Mouse (Mus musculus) megakaryocyte-erythroid progenitor cell, adult 5-6 weeks (primary cell): ENCODE results near the gene Agt. TPM values are rescaled to one million over a fixed set of nuclear protein-coding genes. Genes with fewer than 3 reads are reported as not detected.

Source experiments
- ATAC-seq: replicated peaks from 2 replicates; pipeline ENCODE4 v1.8.0; 2016; ENCODE audit warnings: mild to moderate bottlenecking, inconsistent platforms; ENCODE audit not compliant: severe bottlenecking, poor library complexity, low FRiP score, low TSS enrichment
- total RNA-seq, 2 experiments: library from RNA; stranded (forward) in 1 of 2; stranded (reverse) in 1 of 2; fragments of 200-1000, 215-1000 nt in 1 of 2; fragments of >200 nt in 1 of 2; fragmentation: Nextera tagmentation in 1 of 2; gene quantifications; 2 replicates each; pipeline ENCODE4 v1.2.3; 2014 to 2017

The Agt gene
- total RNA-seq, 2 experiments from 2014 or later: not detected

- ATAC-seq: no peak
Observed at GRCm38 (mm10) chr8:124556658-124557057, 12.8 kb downstream of the Agt start.

- no peak for ATAC-seq
Observed at GRCm38 (mm10) chr8:124556164-124556563, 13.3 kb downstream of the Agt start.

GRCm38 (mm10) chr8:124555113-124555750 is 14.3 kb downstream of the Agt start:
- ATAC-seq: no peak

DNA sequence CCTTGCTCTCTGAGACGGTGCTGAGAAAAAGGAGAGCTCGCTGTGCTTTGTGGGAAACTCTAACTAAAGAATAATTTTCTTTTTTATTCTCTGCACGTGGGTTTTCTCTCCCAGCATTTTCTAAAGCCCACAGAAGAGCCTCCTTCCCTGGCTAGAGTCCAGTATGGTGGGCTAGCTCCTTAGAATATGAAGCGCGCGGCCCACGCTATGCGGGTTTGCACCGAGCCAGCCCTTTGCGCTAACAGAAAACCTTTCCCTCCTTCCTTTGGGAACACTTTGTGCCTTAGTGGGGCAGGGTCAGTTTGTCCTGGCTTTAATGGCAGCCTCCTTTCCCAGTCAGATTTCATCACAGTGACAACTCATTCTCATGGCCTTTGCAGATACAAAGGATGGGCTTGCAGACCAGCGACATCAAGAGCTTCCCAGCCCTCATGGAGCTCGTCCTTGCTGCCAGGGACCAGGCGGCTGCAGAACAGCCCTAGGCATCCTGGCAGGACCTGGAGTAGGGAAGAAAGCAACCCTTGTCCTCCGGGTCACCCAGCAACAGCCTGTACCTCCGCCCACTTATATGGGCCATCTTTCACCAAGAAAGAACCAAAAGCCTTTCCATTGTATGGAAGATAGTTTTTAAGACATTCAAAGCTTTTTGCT is 18.4 kb downstream of the Agt start:
- no peak for ATAC-seq

GRCm38 (mm10) chr8:124548187-124548586 is 21.3 kb downstream of the Agt start:
- no peak for ATAC-seq

DNA sequence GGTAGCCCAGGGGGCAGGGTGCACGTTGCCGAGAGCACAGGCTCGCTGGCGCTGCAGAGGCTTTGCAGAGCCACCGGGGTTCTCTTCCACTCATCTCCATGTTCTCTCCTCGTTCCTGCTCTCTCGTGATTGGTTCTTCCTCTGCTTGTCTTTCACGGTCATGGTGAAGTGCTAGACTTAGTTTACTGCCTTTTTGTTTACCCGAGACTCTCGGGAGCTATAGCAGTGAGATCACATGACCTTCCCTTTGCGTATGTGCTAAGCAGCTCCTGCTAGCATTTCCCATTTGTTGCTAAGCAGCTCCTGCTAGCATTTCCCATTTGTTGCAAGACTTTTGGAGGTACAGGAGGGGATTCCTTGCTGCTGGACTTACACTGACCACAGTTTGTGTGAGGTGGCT is 22.2 kb downstream of the Agt start:
- no peak for ATAC-seq

GRCm38 (mm10) chr8:124546815-124547214 is 22.7 kb downstream of the Agt start:
- no peak for ATAC-seq

GRCm38 (mm10) chr8:124546371-124546770 is 23.1 kb downstream of the Agt start:
- ATAC-seq: no peak

DNA sequence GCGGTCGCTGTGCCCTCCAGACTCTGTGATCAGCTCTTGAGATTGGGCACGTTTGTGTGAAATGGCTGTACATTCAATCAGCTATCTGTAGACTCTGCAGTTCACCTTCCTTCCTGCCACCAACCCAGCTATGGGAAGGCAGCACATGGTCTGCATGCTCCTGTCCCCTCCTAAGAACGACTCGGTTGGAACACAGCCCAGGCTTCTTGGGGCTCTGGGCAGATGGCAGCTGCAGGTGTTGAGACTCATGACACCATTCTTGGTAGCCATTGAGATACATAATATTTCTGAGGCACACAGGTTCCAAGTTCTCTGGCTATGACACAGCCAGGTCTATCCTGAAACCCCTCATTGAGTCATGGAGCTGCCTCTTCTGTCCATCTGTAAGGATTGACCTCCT is 26.2 kb downstream of the Agt start:
- no peak for ATAC-seq

DNA sequence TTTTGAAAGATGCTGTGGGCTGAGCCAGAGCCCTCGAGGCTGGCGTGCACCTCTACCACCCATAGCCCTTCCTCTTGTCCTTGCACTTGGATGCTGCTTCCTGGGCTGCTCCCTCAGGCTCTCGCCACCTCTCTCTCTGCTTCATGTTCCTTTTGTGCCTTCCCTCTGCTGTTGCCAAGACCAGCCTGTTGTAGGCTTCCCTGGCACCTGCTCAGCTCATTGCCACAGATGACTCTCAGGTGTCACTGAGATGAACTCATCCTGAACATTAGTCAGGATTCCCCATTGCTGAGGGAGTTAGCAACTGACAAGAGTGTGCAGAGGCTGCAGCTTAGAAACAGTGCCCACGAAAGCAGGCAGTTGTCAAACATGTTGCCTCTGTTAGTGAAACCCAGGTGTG is 27.5 kb downstream of the Agt start:
- ATAC-seq: no peak

- ATAC-seq: no peak
Observed at GRCm38 (mm10) chr8:124540906-124541305, 28.6 kb downstream of the Agt start.

- ATAC-seq: no peak
Observed at GRCm38 (mm10) chr8:124535451-124535850, 34.1 kb downstream of the Agt start.

DNA sequence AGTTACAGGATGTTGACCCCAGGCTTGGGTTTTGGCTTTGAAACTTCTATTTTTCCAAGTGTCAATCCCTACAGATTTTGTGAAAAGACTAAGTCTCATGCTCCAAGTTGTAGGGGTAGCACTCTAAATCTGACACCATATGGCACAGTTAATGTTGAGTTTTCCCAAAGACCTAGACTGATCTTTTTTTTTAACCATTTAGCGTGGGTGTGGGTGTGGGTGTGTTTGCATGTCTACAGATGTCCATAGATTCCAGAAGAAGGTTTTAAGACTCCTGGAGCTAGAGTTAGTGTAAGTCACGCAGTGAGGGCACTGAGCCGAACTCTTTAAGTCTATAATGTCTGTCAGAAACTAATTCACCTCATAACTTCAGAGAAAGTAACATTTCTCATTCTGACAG is 36.9 kb downstream of the Agt start:
- no peak for ATAC-seq

DNA sequence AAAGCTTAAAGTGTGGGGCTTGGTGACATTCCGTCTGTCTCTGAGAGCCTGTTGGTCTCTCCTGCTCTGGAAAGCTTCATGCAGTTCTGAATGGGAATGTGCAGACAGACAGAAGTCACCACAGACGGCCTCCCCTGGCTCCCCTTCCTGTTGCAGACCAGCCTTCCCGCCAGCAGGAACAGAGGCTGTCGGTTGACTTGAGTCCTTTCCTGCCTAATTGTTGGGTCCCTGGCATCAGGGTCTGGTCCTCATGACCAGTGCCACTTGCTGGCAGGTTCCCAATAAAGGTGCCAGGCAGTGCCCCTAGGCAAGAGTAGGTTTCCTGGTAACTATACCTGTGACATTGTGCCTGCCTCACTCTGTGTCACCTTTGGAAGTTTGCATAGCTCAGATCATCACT is 38.5 kb downstream of the Agt start:
- no peak for ATAC-seq

DNA sequence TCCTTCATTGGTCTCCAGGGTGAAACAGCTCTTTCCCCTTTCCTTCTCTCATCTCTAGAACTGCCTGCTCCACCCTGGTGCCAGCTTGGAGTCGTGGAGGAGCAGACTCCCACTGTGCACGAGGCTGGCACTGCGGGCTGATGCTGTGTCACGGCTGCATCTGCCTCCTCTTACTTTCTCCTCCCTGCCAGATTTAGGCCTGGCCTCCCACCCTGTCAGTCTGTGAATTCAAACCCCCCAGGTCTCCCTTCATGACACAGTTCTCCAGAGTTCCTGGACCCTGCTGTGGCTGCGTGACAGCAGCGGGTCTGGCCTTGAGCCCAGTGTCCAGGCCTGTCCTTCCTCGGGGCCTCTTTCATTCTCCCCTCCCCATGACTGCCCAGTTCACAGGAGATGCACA is 39.0 kb downstream of the Agt start:
- no peak for ATAC-seq

DNA sequence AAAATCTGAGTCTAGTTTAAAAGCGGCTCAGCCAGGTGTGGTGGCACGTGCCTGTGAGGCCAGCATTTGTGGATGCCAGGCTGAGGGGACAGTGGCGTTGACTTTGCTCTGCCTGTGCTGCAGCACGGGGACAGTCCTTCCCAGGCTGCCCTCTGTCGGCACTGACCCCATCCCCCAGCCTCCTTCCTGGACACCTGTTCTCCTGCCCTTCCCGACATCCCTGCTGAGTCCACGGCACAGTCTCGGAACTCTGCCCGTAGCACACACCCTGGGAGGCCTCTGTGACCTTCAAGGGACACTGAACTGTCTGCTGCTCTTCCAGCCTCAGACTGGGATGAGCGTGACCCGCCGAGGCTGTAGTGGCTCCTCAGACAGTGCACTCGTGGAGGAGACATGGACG is 39.4 kb downstream of the Agt start:
- no peak for ATAC-seq

DNA sequence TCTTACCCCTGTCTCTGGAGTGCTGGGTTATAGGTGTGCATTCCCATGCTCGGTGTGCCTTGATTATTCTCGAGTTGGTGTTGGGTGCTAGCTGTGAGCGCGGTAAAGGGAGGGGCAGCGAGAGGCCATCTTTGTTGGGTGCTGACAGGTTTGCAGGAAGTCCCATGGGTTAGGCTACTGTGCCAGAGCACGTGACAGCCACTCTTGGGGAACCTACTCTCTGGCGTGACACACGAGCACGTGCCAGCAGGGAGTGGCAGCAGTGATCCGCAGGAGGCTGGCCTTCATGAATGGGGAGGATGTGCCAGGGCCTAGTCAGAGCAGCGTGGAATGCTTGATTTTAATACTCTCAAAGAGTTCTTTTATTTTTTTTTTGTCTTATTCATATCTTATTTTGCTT is 43.2 kb downstream of the Agt start:
- ATAC-seq: no peak

GRCm38 (mm10) chr8:124521946-124522345 is 47.6 kb downstream of the Agt start:
- ATAC-seq: no peak

DNA sequence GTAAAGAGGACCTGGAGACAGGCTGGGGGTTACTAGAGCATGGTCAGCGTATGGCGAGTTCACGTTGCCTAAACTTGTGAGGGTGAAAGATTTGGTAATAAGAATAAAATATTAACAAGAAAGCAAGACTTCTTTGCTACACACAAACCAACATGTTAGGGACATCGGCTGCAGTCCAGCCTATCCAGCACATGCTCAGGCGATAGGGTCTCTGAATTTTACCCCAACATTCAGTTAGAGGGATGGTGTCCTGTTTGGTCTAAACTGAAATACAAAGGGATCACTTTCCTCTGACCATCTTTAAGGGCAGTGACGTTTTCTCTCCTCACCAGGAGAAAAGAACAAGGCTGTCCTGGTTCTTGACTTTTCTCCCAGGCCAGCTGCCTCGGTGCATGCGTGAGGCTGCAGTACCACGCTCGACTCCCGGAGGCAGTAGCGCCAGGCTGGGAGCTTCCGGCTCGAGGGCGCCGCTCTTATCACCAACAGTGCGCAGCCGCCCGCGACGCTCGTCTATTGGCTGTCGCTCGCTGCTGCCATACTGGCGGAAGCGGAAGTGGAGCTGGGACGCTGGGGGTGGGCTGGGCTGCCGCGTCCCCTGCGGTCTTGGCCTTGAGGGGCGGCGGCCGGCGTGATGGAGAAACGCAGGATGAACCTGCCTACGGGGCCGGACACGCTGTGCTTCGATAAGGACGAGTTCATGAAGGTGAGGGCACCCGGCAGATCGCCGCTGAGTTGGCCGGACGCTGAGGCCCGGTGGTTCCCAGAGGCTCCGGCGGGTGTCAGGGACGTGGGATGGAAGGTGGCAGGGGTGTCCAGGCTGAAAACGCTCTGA is 49.0 kb downstream of the Agt start, which contains the start of gene Cog2:
Gene Cog2 (plus strand): TSS at position 519 of the 832 bp plus-strand sequence.
- peak; percentile 99 for ATAC-seq

DNA sequence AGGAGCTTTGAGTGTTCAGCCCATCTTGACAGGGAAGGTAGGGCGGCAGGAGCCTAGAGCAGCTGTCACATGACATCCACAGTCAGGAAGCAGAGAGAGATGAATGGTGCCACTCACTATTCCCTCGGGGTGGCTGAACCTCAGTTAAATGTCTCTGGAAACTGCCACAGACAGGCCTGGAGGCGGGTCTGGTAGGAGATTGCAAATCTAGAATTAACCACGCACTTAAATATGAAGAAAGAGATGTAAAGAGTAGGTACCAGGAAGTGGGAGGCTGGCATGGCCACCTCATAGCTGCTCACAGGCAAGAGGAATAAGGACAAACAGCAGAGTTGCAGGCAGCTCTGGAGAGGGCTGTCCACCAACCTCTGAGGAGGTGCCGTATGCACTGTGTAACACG is 52.4 kb downstream of the Agt start:
- no peak for ATAC-seq

- ATAC-seq: no peak
Observed at GRCm38 (mm10) chr8:124516525-124516924, 53.0 kb downstream of the Agt start.
